Comparison of ENCODE assay signal across 25 mouse cellular contexts in genomic region chr13:112407181-112407700, GRCm38 (mm10). TPM values are rescaled to one million over a fixed set of nuclear protein-coding genes. Genes with fewer than 3 reads are reported as not detected.
DNase-seq lines count a peak whose midpoint lies in the region; ATAC-seq and TF ChIP-seq lines count a peak whose summit lies in the region.
"Had no signal": no experiment of that assay in that cellular context is flagged by ENCODE, and none has a peak within 500 bp of the region (broad histone marks: within the 10 kb centered on the region; RNA-seq: fewer than 3 reads in every experiment).

No protein-coding gene starts in this region.

- 90% methylated on average over 3 of the region's 3 CpGs for WGBS in embryonic facial prominence, embryonic 15.5 days
- 92% methylated on average over 3 of the region's 3 CpGs for WGBS in embryonic facial prominence, embryonic 10.5 days
- WGBS in midbrain, embryonic 11.5 days: 93% methylated on average over 3 of the region's 3 CpGs
- 90% methylated on average over 3 of the region's 3 CpGs for WGBS in midbrain, postnatal 0 days

- H3K27ac ChIP-seq in embryonic facial prominence, embryonic 15.5 days (replicated peaks): peak overlapping the region; percentile 11
- no peak overlapping the region for H3K27ac ChIP-seq in embryonic facial prominence, embryonic 10.5 days (replicated peaks)
- no peak overlapping the region for H3K27ac ChIP-seq in midbrain, embryonic 11.5 days (ENCODE audit: low read depth, low read length)
- H3K27ac ChIP-seq in midbrain, postnatal 0 days (ENCODE audit: low read depth, low read length): no peak overlapping the region
- H3K27ac ChIP-seq: forebrain, embryonic 10.5 days; forebrain, embryonic 13.5 days; heart, embryonic 10.5 days; hindbrain, embryonic 12.5 days; hindbrain, embryonic 15.5 days; intestine, embryonic 15.5 days had no signal

- H3K4me2 ChIP-seq in embryonic facial prominence, embryonic 15.5 days (replicated peaks): no peak overlapping the region
- H3K4me2 ChIP-seq in midbrain, embryonic 11.5 days: no peak overlapping the region
- H3K4me2 ChIP-seq in midbrain, postnatal 0 days (ENCODE audit: low read depth, low read length, poor library complexity, severe bottlenecking): no peak overlapping the region
- H3K4me2 ChIP-seq: forebrain, embryonic 13.5 days; hindbrain, embryonic 12.5 days; hindbrain, embryonic 15.5 days; intestine, embryonic 15.5 days had no signal

- H3K27me3 ChIP-seq in embryonic facial prominence, embryonic 15.5 days: no peaks in the 10 kb centered on the region
- H3K27me3 ChIP-seq in embryonic facial prominence, embryonic 10.5 days (replicated peaks; ENCODE audit: low read depth, poor library complexity, severe bottlenecking): no peaks in the 10 kb centered on the region
- H3K27me3 ChIP-seq in midbrain, embryonic 11.5 days (ENCODE audit: control insufficient read depth, insufficient read depth, low read length): no peaks in the 10 kb centered on the region
- H3K27me3 ChIP-seq in midbrain, postnatal 0 days (ENCODE audit: insufficient read depth, low read length): no peaks in the 10 kb centered on the region
- H3K27me3 ChIP-seq: forebrain, embryonic 13.5 days; hindbrain, embryonic 12.5 days; hindbrain, embryonic 15.5 days; intestine, embryonic 15.5 days had no signal

- no peak for DNase-seq in embryonic facial prominence, embryonic 10.5 days (ENCODE audit: low spot score)
- DNase-seq in heart, adult 18-20 months: peak; percentile 37 to 50
- DNase-seq in heart, adult 8-10 months (ENCODE audit: low spot score): no peak
- DNase-seq in midbrain, embryonic 11.5 days (ENCODE audit: low spot score, missing footprints): peak; percentile 64
- DNase-seq in midbrain, postnatal 0 days (ENCODE audit: low spot score): no peak
- peak; percentile 52 for DNase-seq in skeletal muscle tissue, adult 2 months (ENCODE audit: low read depth, low spot score)
- DNase-seq: adrenal gland, postnatal 10 days; adrenal gland, postnatal 36 days; cerebellum, adult 11 months; cerebellum, adult 2 months; cerebellum, adult 9-11 months; cerebellum, postnatal 25 days; gastrocnemius, postnatal 14 days; kidney, adult 11 months; kidney, adult 8-10 months had no signal

- no peaks in the 10 kb centered on the region for H3K36me3 ChIP-seq in embryonic facial prominence, embryonic 15.5 days
- no peaks in the 10 kb centered on the region for H3K36me3 ChIP-seq in embryonic facial prominence, embryonic 10.5 days (replicated peaks)
- H3K36me3 ChIP-seq in midbrain, embryonic 11.5 days (ENCODE audit: control insufficient read depth, insufficient read depth, low read length): no peaks in the 10 kb centered on the region
- H3K36me3 ChIP-seq in midbrain, postnatal 0 days (ENCODE audit: insufficient read depth, low read length): no peaks in the 10 kb centered on the region
- H3K36me3 ChIP-seq: forebrain, embryonic 10.5 days; heart, embryonic 10.5 days; hindbrain, embryonic 12.5 days; hindbrain, embryonic 15.5 days; intestine, embryonic 15.5 days had no signal

- H3K4me3 ChIP-seq in embryonic facial prominence, embryonic 15.5 days (replicated peaks): no peak overlapping the region
- H3K4me3 ChIP-seq in embryonic facial prominence, embryonic 10.5 days: no peak overlapping the region
- no peak overlapping the region for H3K4me3 ChIP-seq in midbrain, embryonic 11.5 days (ENCODE audit: low read depth, low read length)
- H3K4me3 ChIP-seq in midbrain, postnatal 0 days (ENCODE audit: low read depth, low read length): no peak overlapping the region
- H3K4me3 ChIP-seq: erythroblast, embryonic 14.5 days; forebrain, embryonic 10.5 days; forebrain, embryonic 13.5 days; heart, embryonic 10.5 days; hindbrain, embryonic 12.5 days; hindbrain, embryonic 15.5 days; intestine, embryonic 15.5 days had no signal

- no peak for TF ChIP-seq CTCF in midbrain, postnatal 0 days (IDR thresholded peaks at IDR 0.05)

- H3K9me3 ChIP-seq in embryonic facial prominence, embryonic 15.5 days (replicated peaks): no peaks in the 10 kb centered on the region
- H3K9me3 ChIP-seq in embryonic facial prominence, embryonic 10.5 days: no peaks in the 10 kb centered on the region
- no peaks in the 10 kb centered on the region for H3K9me3 ChIP-seq in midbrain, embryonic 11.5 days (ENCODE audit: control insufficient read depth, low read length)
- H3K9me3 ChIP-seq in midbrain, postnatal 0 days (ENCODE audit: low read length): no peaks in the 10 kb centered on the region
- H3K9me3 ChIP-seq: forebrain, embryonic 10.5 days; forebrain, embryonic 13.5 days; heart, embryonic 10.5 days; hindbrain, embryonic 12.5 days; hindbrain, embryonic 15.5 days; intestine, embryonic 15.5 days had no signal

- H3K9ac ChIP-seq in embryonic facial prominence, embryonic 15.5 days: no peak overlapping the region
- H3K9ac ChIP-seq in midbrain, embryonic 11.5 days (ENCODE audit: low read length): no peak overlapping the region
- no peak overlapping the region for H3K9ac ChIP-seq in midbrain, postnatal 0 days (replicated peaks; ENCODE audit: low read length, poor library complexity, severe bottlenecking)
- H3K9ac ChIP-seq: forebrain, embryonic 13.5 days; hindbrain, embryonic 12.5 days; hindbrain, embryonic 15.5 days; intestine, embryonic 15.5 days had no signal

- no peaks in the 10 kb centered on the region for H3K4me1 ChIP-seq in embryonic facial prominence, embryonic 15.5 days
- H3K4me1 ChIP-seq in embryonic facial prominence, embryonic 10.5 days: peaks cover 5% of the 10 kb centered on the region
- no peaks in the 10 kb centered on the region for H3K4me1 ChIP-seq in midbrain, embryonic 11.5 days (ENCODE audit: control insufficient read depth, insufficient read depth, low read length)
- H3K4me1 ChIP-seq in midbrain, postnatal 0 days (ENCODE audit: insufficient read depth, low read length): no peaks in the 10 kb centered on the region
- H3K4me1 ChIP-seq: forebrain, embryonic 10.5 days; forebrain, embryonic 13.5 days; heart, embryonic 10.5 days; hindbrain, embryonic 12.5 days; hindbrain, embryonic 15.5 days; intestine, embryonic 15.5 days had no signal

- no peak for ATAC-seq in embryonic facial prominence, embryonic 15.5 days (ENCODE audit: insufficient number of reproducible peaks, low FRiP score, low TSS enrichment, low read depth)
- no peak for ATAC-seq in midbrain, embryonic 11.5 days (ENCODE audit: low FRiP score)
- ATAC-seq in midbrain, postnatal 0 days (ENCODE audit: low FRiP score): no peak
- ATAC-seq in erythroid progenitor cell, adult 5-6 weeks (replicated peaks; ENCODE audit: low FRiP score, poor library complexity, severe bottlenecking): no peak
- ATAC-seq: forebrain, embryonic 13.5 days; forebrain, embryonic 16.5 days; intestine, embryonic 15.5 days had no signal

RNA-seq across cellular contexts. Expression of gene Il6st, which starts 56.6 kb away (rescaled TPM):
- 36.4 and 37.8 TPM in 2 replicates for polyA plus RNA-seq in embryonic facial prominence, embryonic 15.5 days (2015; fragmentation: Nextera tagmentation; extraction: Ambion mirVana)
- polyA plus RNA-seq in embryonic facial prominence, embryonic 10.5 days (2016; fragmentation: Nextera tagmentation; extraction: Ambion mirVana): 23.6 and 24.2 TPM in 2 replicates
- 100 to 1,000 TPM; 212 to 240 TPM for total RNA-seq in heart, adult 18-20 months (2021)
- total RNA-seq in heart, adult 8-10 months (2022): 100 to 1,000 TPM; 217 to 273 (median 230) TPM
- polyA plus RNA-seq in midbrain, embryonic 11.5 days (2014; fragmentation: Nextera tagmentation; extraction: Ambion mirVana): 28.4 and 32.3 TPM in 2 replicates
- 35.8 and 36.1 TPM in 2 replicates for total RNA-seq in midbrain, postnatal 0 days (2014; rRNA removed)
- 19.6 and 20.5 TPM in 2 replicates for polyA plus RNA-seq in midbrain, postnatal 0 days (2015; fragmentation: Nextera tagmentation; extraction: Ambion mirVana)
- total RNA-seq in erythroid progenitor cell, adult 5-6 weeks (2015; ENCODE audit: low replicate concordance): 13.7 and 27.7 TPM in 2 replicates
- total RNA-seq in erythroid progenitor cell, adult 5-6 weeks (2017; ENCODE audit: low replicate concordance): 4.0 and 4.1 TPM in 2 replicates

Comparison
In these comparisons a context has a peak if more than half of its experiments do, and no peak if none do; other contexts are left out.
1. DNase-seq: peak in heart, adult 18-20 months (2 of 2), midbrain, embryonic 11.5 days (single experiment) and skeletal muscle tissue, adult 2 months (single experiment); none in embryonic facial prominence, embryonic 10.5 days (single experiment), heart, adult 8-10 months (single experiment) and midbrain, postnatal 0 days (single experiment).